Mouse (Mus musculus) embryonic facial prominence, embryonic 10.5 days (tissue): Measurements from ENCODE around the gene Pygo2. TPM values are rescaled to one million over a fixed set of nuclear protein-coding genes. Genes with fewer than 3 reads are reported as not detected.
"Not testable (repeated sequence)": the region's sequence is repeated elsewhere in the genome, so short reads cannot be mapped to it uniquely, and the experiment has no call there.

Experiments used
- DNase-seq: peaks from one replicate; pipeline ENCODE4 v3.0.0-alpha.2; 2017; ENCODE audit warnings: low spot score
- H3K27ac ChIP-seq: fragments of 300-500 bp; sonication (generic); replicated peaks from 2 replicates; pipeline ENCODE4 v1.5.1; 2016; ENCODE audit warnings: mild to moderate bottlenecking
- H3K27me3 ChIP-seq: fragments of 300-500 bp; sonication (generic); replicated peaks from 2 replicates; pipeline ENCODE4 v1.6.1; 2016; ENCODE audit warnings: low read depth, mild to moderate bottlenecking; ENCODE audit not compliant: poor library complexity, severe bottlenecking
- H3K36me3 ChIP-seq: fragments of 300-500 bp; sonication (generic); replicated peaks from 2 replicates; pipeline ENCODE4 v1.6.1; 2016; ENCODE audit warnings: mild to moderate bottlenecking, moderate library complexity
- H3K4me1 ChIP-seq: fragments of 300-500 bp; sonication (generic); 2 replicates; pipeline ENCODE4 v1.6.1; 2016
- H3K4me3 ChIP-seq: fragments of 300-500 bp; sonication (generic); 2 replicates; pipeline ENCODE4 v1.5.1; 2016; ENCODE audit warnings: mild to moderate bottlenecking, moderate library complexity
- H3K9me3 ChIP-seq: fragments of 300-500 bp; sonication (generic); 2 replicates; pipeline ENCODE4 v1.6.1; 2016; ENCODE audit warnings: mild to moderate bottlenecking
- WGBS: fragments of 180-500 bp; shearing (Covaris S2); methylation state at CpG from one replicate; pipeline ENCODE4 v1.1.7; 2016; 5-methylcytosine and 5-hydroxymethylcytosine counted together
- polyA plus RNA-seq: library from polyadenylated mRNA; unstranded; fragments of >200 nt; fragmentation: Nextera tagmentation; extraction: Ambion mirVana; gene quantifications from 2 replicates; pipeline ENCODE4 v1.2.1, GENCODE M21; 2016

Pygo2 gene
- polyA plus RNA-seq, 1 experiment from 2014 or later, result 48.9 TPM

- DNase-seq, H3K27ac ChIP-seq, H3K4me3 ChIP-seq, H3K27me3 ChIP-seq, H3K9me3 ChIP-seq: not testable (repeated sequence)
- H3K36me3 ChIP-seq, result peaks cover 67% of the 10 kb centered on the region
- peaks cover 33% of the 10 kb centered on the region for H3K4me1 ChIP-seq
- 91% methylated on average over 7 of the region's 7 CpGs for whole genome bisulfite sequencing
These were observed 993 bp upstream of the Pygo2 start for GRCm38 (mm10) chr3:89429021-89429420.

- peaks cover 45% of the 10 kb centered on the region for H3K36me3 ChIP-seq
- DNase-seq, result no peak
- no peaks in the 10 kb centered on the region for H3K9me3 ChIP-seq
- 93% methylated on average over 8 of the region's 8 CpGs for WGBS
- H3K4me3 ChIP-seq, result 0 out of 2 replicates have a peak overlapping the region, but pooled peaks have one; percentile 2
- H3K4me1 ChIP-seq, result peaks cover 49% of the 10 kb centered on the region
- H3K27me3 ChIP-seq, result no peaks in the 10 kb centered on the region
- H3K27ac ChIP-seq, result no peak overlapping the region
These were observed 2.6 kb downstream of the Pygo2 start for GRCm38 (mm10) chr3:89432606-89433005.

- Histone ChIP-seq H3K36me3 (peaks cover 32% of the 10 kb centered on the region), H3K9me3 (no peaks in the 10 kb centered on the region), H3K4me1 (peaks cover 56% of the 10 kb centered on the region), H3K27ac (peak overlapping the region; percentile 24; the same call in 1 of the 2 replicates), H3K27me3 (no peaks in the 10 kb centered on the region), H3K4me3 (no peak overlapping the region)
- WGBS, result 81% methylated on average over 11 of the region's 11 CpGs
- no peak for DNase-seq
These were observed 4.5 kb downstream of the Pygo2 start for GRCm38 (mm10) chr3:89434532-89434931.

GRCm38 (mm10) chr3:89435041-89435440, 5.0 kb downstream of the Pygo2 start:
- no peak overlapping the region for H3K4me3 ChIP-seq
- WGBS, result 60% methylated on average over 7 of the region's 7 CpGs
- H3K4me1 ChIP-seq, result peaks cover 51% of the 10 kb centered on the region
- DNase-seq, result no peak
- H3K36me3 ChIP-seq, result peaks cover 36% of the 10 kb centered on the region
- H3K9me3 ChIP-seq, result no peaks in the 10 kb centered on the region
- no peak overlapping the region for H3K27ac ChIP-seq
- H3K27me3 ChIP-seq, result no peaks in the 10 kb centered on the region

GRCm38 (mm10) chr3:89436176-89437113, 6.4 kb downstream of the Pygo2 start, which contains the start of gene Pbxip1:
TSS of gene Pbxip1 (plus strand) at chr3:89436706.
- H3K4me3 ChIP-seq, result peak within 1 kb of the TSS; percentile 67
- H3K4me1 ChIP-seq, result peaks cover 37% of the 10 kb centered on the region
- peak within 1 kb of the TSS; percentile 85 for H3K27ac ChIP-seq
- 5% methylated on average over 16 of the region's 16 CpGs for WGBS
- peak; percentile 91 for DNase-seq
- H3K36me3 ChIP-seq, result peaks cover 42% of the 10 kb centered on the region
- H3K27me3 ChIP-seq, result no peaks in the 10 kb centered on the region
- H3K9me3 ChIP-seq, result no peaks in the 10 kb centered on the region

- DNase-seq, result peak; percentile 48
- Histone ChIP-seq H3K4me3 (peak overlapping the region; percentile 67), H3K27ac (peak overlapping the region; percentile 85), H3K4me1 (peaks cover 31% of the 10 kb centered on the region), H3K27me3 (no peaks in the 10 kb centered on the region), H3K36me3 (peaks cover 39% of the 10 kb centered on the region), H3K9me3 (no peaks in the 10 kb centered on the region)
- WGBS, result 35% methylated on average over 5 of the region's 5 CpGs
These were observed 7.3 kb downstream of the Pygo2 start for GRCm38 (mm10) chr3:89437269-89437668.

GRCm38 (mm10) chr3:89440691-89441090, 10.7 kb downstream of the Pygo2 start:
- H3K9me3 ChIP-seq, result no peaks in the 10 kb centered on the region
- 93% methylated on average over 2 of the region's 2 CpGs for WGBS
- H3K27me3 ChIP-seq, result no peaks in the 10 kb centered on the region
- peaks cover 37% of the 10 kb centered on the region for H3K36me3 ChIP-seq
- H3K4me1 ChIP-seq, result peaks cover 23% of the 10 kb centered on the region
- no peak for DNase-seq
- no peak overlapping the region for H3K4me3 ChIP-seq
- no peak overlapping the region for H3K27ac ChIP-seq

GRCm38 (mm10) chr3:89448720-89449537, 18.9 kb downstream of the Pygo2 start:
- DNase-seq, result no peak
- H3K27ac ChIP-seq, result no peak overlapping the region
- WGBS, result 68% methylated on average over 13 of the region's 13 CpGs

GRCm38 (mm10) chr3:89449541-89449940, 19.5 kb downstream of the Pygo2 start:
- no peaks in the 10 kb centered on the region for H3K27me3 ChIP-seq
- 43% methylated on average over 7 of the region's 7 CpGs for WGBS
- peaks cover 35% of the 10 kb centered on the region for H3K4me1 ChIP-seq
- H3K4me3 ChIP-seq, result no peak overlapping the region
- peak; percentile 72 for DNase-seq
- H3K36me3 ChIP-seq, result peaks cover 39% of the 10 kb centered on the region
- H3K27ac ChIP-seq, result no peak overlapping the region
- no peaks in the 10 kb centered on the region for H3K9me3 ChIP-seq

More at GRCm38 (mm10) chr3:89448720-89449537, 18.9 kb downstream of the Pygo2 start:
- Histone ChIP-seq H3K9me3 (no peaks in the 10 kb centered on the region), H3K27me3 (no peaks in the 10 kb centered on the region), H3K4me1 (peaks cover 32% of the 10 kb centered on the region), H3K36me3 (peaks cover 45% of the 10 kb centered on the region), H3K4me3 (no peak overlapping the region)

GRCm38 (mm10) chr3:89451916-89452315, 21.9 kb downstream of the Pygo2 start:
- Histone ChIP-seq H3K4me1 (peaks cover 46% of the 10 kb centered on the region), H3K27me3 (no peaks in the 10 kb centered on the region), H3K36me3 (peaks cover 17% of the 10 kb centered on the region), H3K27ac (no peak overlapping the region), H3K4me3 (no peak overlapping the region), H3K9me3 (no peaks in the 10 kb centered on the region)
- 90% methylated on average over 1 of the region's 1 CpGs for WGBS
- DNase-seq, result no peak

- no peak within 1 kb of the TSS for H3K4me3 ChIP-seq
- H3K27me3 ChIP-seq, result no peaks in the 10 kb centered on the region
- H3K9me3 ChIP-seq, result no peaks in the 10 kb centered on the region
- H3K4me1 ChIP-seq, result peaks cover 43% of the 10 kb centered on the region
- WGBS, result 53% methylated on average over 10 of the region's 10 CpGs
- 0 out of 2 replicates have a peak within 1 kb of the TSS, but pooled peaks have one; percentile 1 for H3K27ac ChIP-seq
- DNase-seq, result no peak
- H3K36me3 ChIP-seq, result peaks cover 2% of the 10 kb centered on the region; the same call in 1 of the 2 replicates
These were observed 24.6 kb downstream of the Pygo2 start, which contains the start of gene Pmvk for GRCm38 (mm10) chr3:89454401-89455177. TSS of gene Pmvk (plus strand) at chr3:89454541.
